Mouse (Mus musculus) stomach, postnatal 0 days (tissue): ENCODE measurements around the gene Unc45a. TPM values are rescaled to one million over a fixed set of nuclear protein-coding genes. Genes with fewer than 3 reads are reported as not detected.

ENCODE experiments used
- ATAC-seq: fragments of 200-750 bp; cut with Nextera tagmentation; 2 replicates; pipeline ENCODE4 v1.8.0; 2017; ENCODE audit not compliant: low FRiP score, low TSS enrichment
- DNase-seq: peaks from one replicate; pipeline ENCODE4 v3.0.0-alpha.2; 2016; ENCODE audit warnings: low spot score
- H3K27ac ChIP-seq: fragments of 300-500 bp; sonication (generic); replicated peaks from 2 replicates; pipeline ENCODE4 v1.5.1; 2014; ENCODE audit warnings: mild to moderate bottlenecking, control low read depth
- H3K27me3 ChIP-seq: fragments of 300-500 bp; sonication (generic); 2 replicates; pipeline ENCODE4 v1.6.1; 2014; ENCODE audit warnings: low read length; ENCODE audit not compliant: control insufficient read depth, insufficient read depth
- H3K36me3 ChIP-seq: fragments of 300-500 bp; sonication (generic); 2 replicates; pipeline ENCODE4 v1.6.1; 2014; ENCODE audit warnings: low read length, mixed read lengths; ENCODE audit not compliant: control insufficient read depth, insufficient read depth
- H3K4me1 ChIP-seq: fragments of 300-500 bp; sonication (generic); replicated peaks from 2 replicates; pipeline ENCODE4 v1.6.1; 2014; ENCODE audit warnings: antibody characterized with exemption; ENCODE audit not compliant: control insufficient read depth, insufficient read depth
- H3K4me2 ChIP-seq: fragments of 300-500 bp; sonication (generic); replicated peaks from 2 replicates; pipeline ENCODE4 v1.6.1; 2014; ENCODE audit warnings: low read depth, mild to moderate bottlenecking, control low read depth, moderate library complexity
- H3K4me3 ChIP-seq: fragments of 300-500 bp; sonication (generic); 2 replicates; pipeline ENCODE4 v1.5.1; 2014; ENCODE audit warnings: low read depth, low read length, control low read depth
- H3K9ac ChIP-seq: fragments of 300-500 bp; sonication (generic); 2 replicates; pipeline ENCODE4 v1.6.1; 2014; ENCODE audit warnings: mild to moderate bottlenecking, low read length, control low read depth, mixed read lengths
- H3K9me3 ChIP-seq: fragments of 300-500 bp; sonication (generic); 2 replicates; pipeline ENCODE4 v1.6.1; 2016; ENCODE audit warnings: low read length; ENCODE audit not compliant: control insufficient read depth
- CTCF ChIP-seq: IDR thresholded peaks from 2 replicates; pipeline ENCODE4 v1.5.1; 2016; ENCODE audit warnings: antibody characterized with exemption, low read depth, mild to moderate bottlenecking, moderate library complexity
- EP300 ChIP-seq: optimal IDR thresholded peaks from 2 replicates; pipeline ENCODE3; 2016; ENCODE audit warnings: antibody characterized with exemption
- WGBS: fragments of 180-500 bp; shearing (Covaris S2); extraction: QIAGEN DNeasy Blood & Tissue Kit; methylation state at CpG from one replicate; pipeline ENCODE4 v1.1.7; 2014; 5-methylcytosine and 5-hydroxymethylcytosine counted together
- polyA plus RNA-seq: library from polyadenylated mRNA; unstranded; fragments of >200 nt; fragmentation: Nextera tagmentation; extraction: Ambion mirVana; gene quantifications from 2 replicates; pipeline ENCODE4 v1.2.1, GENCODE M21; 2015

The Unc45a gene
- polyA plus RNA-seq, 1 experiment from 2014 or later, result 34.5 TPM

DNA sequence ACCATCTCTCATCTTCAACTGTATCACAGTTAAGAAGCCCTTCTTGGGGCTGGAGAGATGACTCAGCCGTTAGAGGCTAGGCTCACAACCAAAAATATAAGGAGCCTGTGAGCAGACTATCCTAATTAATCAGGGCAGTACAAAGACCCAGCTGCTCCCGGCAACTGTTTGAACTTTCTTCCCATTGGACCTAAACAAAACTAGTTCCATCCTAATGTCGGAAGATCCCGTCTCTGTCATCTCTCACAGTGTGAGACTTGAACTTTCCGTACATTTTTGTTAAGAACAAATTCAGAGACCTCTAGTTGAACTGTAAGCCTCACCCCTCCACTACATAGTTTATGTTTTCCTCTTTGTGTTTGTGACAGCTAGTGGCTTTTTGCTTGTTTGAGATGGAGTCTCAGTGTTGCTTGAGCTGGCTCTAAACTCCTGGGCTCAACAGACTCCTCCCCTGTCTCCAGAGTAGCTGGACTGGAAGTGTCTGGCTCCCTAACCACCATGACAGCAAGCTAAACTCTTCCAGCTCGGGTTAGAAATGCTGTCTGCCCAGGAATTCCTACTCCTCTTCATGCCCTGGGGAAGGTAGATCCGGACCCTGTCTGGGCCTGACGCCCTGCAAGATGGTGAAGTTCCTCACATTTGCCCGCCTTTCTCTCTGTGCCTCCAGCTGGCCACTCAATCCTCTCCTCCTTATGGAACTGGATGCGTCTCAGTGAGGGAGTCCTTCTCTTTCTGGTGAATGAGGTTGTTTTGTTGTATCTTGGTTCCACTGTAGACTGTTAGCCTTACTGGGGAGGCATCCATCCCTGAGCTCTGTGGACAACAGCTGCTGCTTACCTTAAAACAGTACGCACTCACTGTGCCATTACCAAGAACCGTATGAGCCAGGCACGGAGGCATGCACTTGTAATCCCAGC, 7.1 kb upstream of the Unc45a start:
- Histone ChIP-seq H3K4me2 (no peak overlapping the region), H3K4me3 (no peak overlapping the region), H3K27me3 (no peaks in the 10 kb centered on the region), H3K9ac (peak overlapping the region; percentile 13; the same call in 1 of the 2 replicates), H3K36me3 (no peaks in the 10 kb centered on the region; the same call in 1 of the 2 replicates), H3K4me1 (no peaks in the 10 kb centered on the region), H3K27ac (peak overlapping the region; percentile 82), H3K9me3 (no peaks in the 10 kb centered on the region)
- peak; percentile 56; the same call in 1 of the 2 replicates for ATAC-seq
- no peak for DNase-seq
- 54% methylated on average over 13 of the region's 13 CpGs for WGBS
- TF ChIP-seq CTCF, result no peak

DNA sequence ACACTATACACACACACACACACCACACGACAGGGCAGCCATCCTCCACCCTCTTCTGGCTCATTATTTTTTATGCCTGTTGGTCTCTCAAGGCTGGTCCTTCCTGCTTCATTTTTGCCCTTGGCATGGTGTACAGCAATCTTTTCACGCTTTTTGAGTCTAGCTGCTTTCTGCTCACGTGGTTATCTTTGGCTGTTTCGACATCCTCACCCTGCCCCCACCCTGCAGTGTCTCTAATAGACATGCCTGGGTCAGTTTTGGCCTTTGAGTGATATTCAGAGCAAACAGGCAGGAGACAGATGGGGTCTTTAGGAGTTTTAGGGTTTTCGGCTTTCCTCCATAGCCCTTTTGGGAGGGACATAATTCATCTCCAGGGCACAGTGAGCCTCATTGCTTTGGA, 6.0 kb upstream of the Unc45a start:
- no peak for ATAC-seq
- Histone ChIP-seq H3K9me3 (no peaks in the 10 kb centered on the region), H3K36me3 (no peaks in the 10 kb centered on the region; the same call in 1 of the 2 replicates), H3K4me3 (no peak overlapping the region), H3K9ac (no peak overlapping the region), H3K4me1 (no peaks in the 10 kb centered on the region), H3K4me2 (no peak overlapping the region), H3K27ac (no peak overlapping the region; the same call in 1 of the 2 replicates), H3K27me3 (no peaks in the 10 kb centered on the region)
- no peak for DNase-seq
- WGBS, result 82% methylated on average over 5 of the region's 5 CpGs
- TF ChIP-seq EP300 (no peak), CTCF (no peak)

GRCm38 (mm10) chr7:80346173-80346572, 5.4 kb upstream of the Unc45a start:
- DNase-seq (no peak), ATAC-seq (no peak)
- H3K4me3 ChIP-seq, result no peak overlapping the region
- H3K4me2 ChIP-seq, result no peak overlapping the region
- no peaks in the 10 kb centered on the region; the same call in 1 of the 2 replicates for H3K36me3 ChIP-seq
- WGBS, result 93% methylated on average over 9 of the region's 9 CpGs
- H3K27me3 ChIP-seq, result no peaks in the 10 kb centered on the region
- H3K9ac ChIP-seq, result no peak overlapping the region
- no peaks in the 10 kb centered on the region for H3K4me1 ChIP-seq
- no peak overlapping the region for H3K27ac ChIP-seq
- no peak for TF ChIP-seq CTCF
- no peak for TF ChIP-seq EP300
- H3K9me3 ChIP-seq, result no peaks in the 10 kb centered on the region

DNA sequence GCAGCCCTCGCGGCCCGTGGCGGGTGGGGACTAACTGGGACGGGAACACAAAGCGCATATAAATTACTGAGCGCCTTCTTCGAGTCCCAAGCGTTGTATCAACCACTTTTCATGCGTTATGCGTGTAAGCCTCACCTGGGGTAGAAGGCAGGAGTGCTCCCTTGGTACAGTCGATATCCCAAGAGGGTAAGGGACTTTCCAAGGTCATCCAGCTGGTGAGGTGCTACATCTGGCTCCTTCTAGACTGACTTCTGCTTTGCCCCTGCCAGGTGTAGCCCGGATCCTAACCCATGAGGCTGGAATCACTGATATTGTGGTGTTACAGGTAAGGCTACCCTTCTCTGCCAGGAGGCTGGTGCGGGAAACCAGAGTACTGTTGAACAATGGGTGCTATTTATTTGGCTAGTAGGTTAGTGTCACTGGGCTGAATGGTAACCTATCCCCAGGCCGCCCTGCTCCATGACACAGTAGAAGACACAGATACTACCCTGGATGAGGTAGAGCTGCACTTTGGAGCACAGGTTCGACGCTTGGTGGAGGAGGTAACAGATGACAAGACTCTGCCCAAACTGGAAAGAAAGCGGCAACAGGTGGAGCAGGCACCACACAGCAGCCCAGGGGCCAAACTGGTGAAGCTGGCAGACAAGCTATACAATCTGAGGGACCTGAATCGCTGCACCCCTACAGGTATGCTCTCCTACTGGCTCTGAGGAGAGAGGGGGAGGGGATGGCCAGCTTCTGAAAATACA, 2.6 kb upstream of the Unc45a start:
- Histone ChIP-seq H3K4me3 (peak overlapping the region; percentile 50), H3K27ac (peak overlapping the region; percentile 74; the same call in 1 of the 2 replicates), H3K4me2 (peak overlapping the region; percentile 81), H3K9ac (peak overlapping the region; percentile 77), H3K36me3 (no peaks in the 10 kb centered on the region), H3K4me1 (peaks cover 7% of the 10 kb centered on the region; the same call in 1 of the 2 replicates), H3K9me3 (no peaks in the 10 kb centered on the region), H3K27me3 (no peaks in the 10 kb centered on the region)
- TF ChIP-seq EP300, result no peak
- TF ChIP-seq CTCF, result no peak
- DNase-seq (no peak), ATAC-seq (no peak)
- whole genome bisulfite sequencing, result 24% methylated on average over 19 of the region's 19 CpGs

DNA sequence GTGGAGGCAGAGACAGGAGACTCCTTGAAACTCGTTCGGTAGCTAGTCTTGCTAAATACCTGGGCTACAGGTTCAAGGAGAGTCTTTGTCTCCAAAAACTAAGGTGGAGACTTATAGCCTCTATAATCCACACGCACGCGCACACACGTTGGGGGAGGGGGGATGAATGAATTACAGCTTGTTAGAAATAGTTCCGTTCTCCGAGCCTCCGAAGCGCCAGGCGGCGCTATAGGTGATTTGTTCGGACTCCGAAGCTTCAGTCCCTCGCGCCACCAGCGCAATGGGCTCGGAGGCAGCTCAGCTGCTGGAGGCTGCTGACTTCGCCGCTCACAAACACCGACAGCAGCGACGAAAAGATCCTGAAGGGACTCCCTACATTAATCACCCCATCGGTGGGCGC, 2.1 kb upstream of the Unc45a start, which contains the start of gene Hddc3:
Gene Hddc3, plus strand, starts transcription at position 247 of the 400 bp plus-strand sequence.
- Histone ChIP-seq H3K36me3 (no peaks in the 10 kb centered on the region), H3K27ac (peak within 1 kb of the TSS; percentile 74; the same call in 1 of the 2 replicates), H3K27me3 (no peaks in the 10 kb centered on the region), H3K4me2 (peak within 1 kb of the TSS; percentile 81), H3K9ac (peak within 1 kb of the TSS; percentile 77), H3K9me3 (no peaks in the 10 kb centered on the region), H3K4me3 (peak within 1 kb of the TSS; percentile 50), H3K4me1 (peaks cover 7% of the 10 kb centered on the region; the same call in 1 of the 2 replicates)
- WGBS, result under 1% methylated on average over 25 of the region's 25 CpGs
- DNase-seq, result peak; percentile 96
- TF ChIP-seq EP300 (peak; percentile 69), CTCF (peak; percentile 87)
- ATAC-seq, result peak; percentile 62
